Mouse (Mus musculus) gastrocnemius, postnatal 36 days (tissue): ENCODE measurements around the gene Plaur. TPM values are rescaled to one million over a fixed set of nuclear protein-coding genes. Genes with fewer than 3 reads are reported as not detected.
"Not testable (repeated sequence)": the region's sequence is repeated elsewhere in the genome, so short reads cannot be mapped to it uniquely, and the experiment has no call there.

Source experiments
- DNase-seq, 2 experiments: peaks; one replicate each; pipeline ENCODE4 v3.0.0; 2022
- intact Hi-C: fragments of 180-260 bp; cut with DNase I; formaldehyde crosslinking; loops from one replicate; pipeline ENCODE4 v1.15.1; 2025
- total RNA-seq, 2 experiments: library from RNA; stranded (reverse); gene quantifications; 2 replicates each; pipeline ENCODE4 v1.2.3; 2021

The Plaur gene
- total RNA-seq, 2 experiments from 2014 or later, result 0.61 to 0.64 TPM

DNA sequence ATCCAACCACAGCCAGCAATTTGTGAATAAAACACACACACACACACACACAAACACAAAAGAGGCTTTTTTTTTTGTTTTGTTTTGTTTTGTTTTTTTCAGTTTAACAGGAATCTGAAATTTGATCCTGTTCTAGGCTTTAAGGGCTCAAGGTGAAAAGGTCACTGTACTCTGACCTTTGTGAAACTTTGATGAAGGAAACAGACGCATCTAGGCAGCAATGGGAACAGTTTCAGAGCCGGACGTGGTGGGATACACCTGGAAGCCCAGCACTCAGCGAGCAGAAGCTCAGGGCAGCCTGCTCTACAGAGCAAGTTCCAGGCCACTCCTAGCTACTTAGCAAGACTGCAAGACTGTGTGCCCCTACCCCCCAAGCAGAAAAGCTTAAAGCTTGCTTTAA, 42.6 kb downstream of the Plaur start:
- intact Hi-C loops, result loop anchor here (10.0 kb wide), 1 partner anchor 380 kb away; the partner anchor contains the start of gene Rps19
- no peak for DNase-seq

DNA sequence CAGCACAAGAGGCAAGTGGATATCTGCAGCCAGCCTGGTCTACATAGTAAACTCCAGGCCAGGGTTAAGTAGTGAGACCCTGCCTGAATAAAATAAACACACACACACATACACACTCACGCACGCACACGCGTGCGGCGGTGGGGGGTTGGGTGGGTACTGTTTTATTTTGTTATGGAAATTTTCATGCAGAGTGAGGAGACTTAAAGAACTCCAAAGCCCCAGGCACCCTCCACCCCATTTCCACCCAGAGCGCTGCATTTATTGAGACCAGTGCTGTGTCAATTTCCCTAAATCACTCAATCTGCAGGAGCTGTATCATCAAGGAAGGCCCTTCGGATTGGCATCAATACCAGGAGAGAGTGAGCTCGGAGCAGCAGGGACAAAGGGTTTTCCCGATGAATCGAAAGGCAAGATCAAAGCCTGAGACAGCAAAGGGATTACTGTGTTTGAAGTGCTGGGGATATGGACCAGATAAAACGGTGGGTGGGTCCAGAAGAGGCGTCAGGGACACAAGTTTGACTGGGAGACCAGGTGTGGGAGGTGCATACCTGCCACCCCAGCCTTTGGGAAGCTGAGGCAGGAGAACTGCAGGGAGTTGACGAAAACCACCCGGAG, 43.3 kb downstream of the Plaur start:
- no peak for DNase-seq
- intact Hi-C loops, result loop anchor here (10.0 kb wide), 1 partner anchor 379 kb away; the partner anchor contains the start of gene Rps19

GRCm38 (mm10) chr7:24506065-24506459, 43.8 kb downstream of the Plaur start:
- intact Hi-C loops, result loop anchor here (10.0 kb wide), 1 partner anchor 379 kb away; the partner anchor contains the start of gene Rps19
- no peak for DNase-seq

GRCm38 (mm10) chr7:24506476-24506837, 44.2 kb downstream of the Plaur start:
- intact Hi-C loops, result loop anchor here (10.0 kb wide), 1 partner anchor 378 kb away; the partner anchor contains the start of gene Rps19
- peak; percentile 29 to 42 for DNase-seq

GRCm38 (mm10) chr7:24506838-24507725, 44.8 kb downstream of the Plaur start, which contains the start of gene Zfp428:
Gene Zfp428 (plus strand): TSS chr7:24507006.
- intact Hi-C loops, result loop anchor here (10.0 kb wide), 1 partner anchor 378 kb away; the partner anchor contains the start of gene Rps19
- DNase-seq, result peak; percentile 83 to 87

DNA sequence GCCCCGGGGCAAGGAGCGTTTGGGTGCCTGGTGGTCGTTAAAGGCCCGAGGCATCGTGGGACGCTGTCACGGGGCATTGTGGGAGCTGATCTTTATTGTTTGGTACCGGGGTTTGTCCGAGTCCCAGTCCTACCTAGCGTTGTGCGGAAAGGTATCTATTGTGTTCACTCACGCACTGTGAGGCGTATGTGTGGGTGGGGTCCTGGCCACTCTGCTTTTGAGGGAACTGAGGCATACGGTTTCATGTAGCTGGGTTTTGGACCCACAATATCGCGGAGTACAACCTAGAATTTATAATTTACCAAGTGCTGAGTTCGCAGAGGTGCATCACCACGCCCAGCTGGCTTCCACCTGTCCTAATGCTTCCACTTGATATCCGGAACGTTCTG, 45.4 kb downstream of the Plaur start:
- DNase-seq, result peak in 1 of 2 experiments; percentile 27
- intact Hi-C loops, result loop anchor here (10.0 kb wide), 1 partner anchor 377 kb away; the partner anchor contains the start of gene Rps19

DNA sequence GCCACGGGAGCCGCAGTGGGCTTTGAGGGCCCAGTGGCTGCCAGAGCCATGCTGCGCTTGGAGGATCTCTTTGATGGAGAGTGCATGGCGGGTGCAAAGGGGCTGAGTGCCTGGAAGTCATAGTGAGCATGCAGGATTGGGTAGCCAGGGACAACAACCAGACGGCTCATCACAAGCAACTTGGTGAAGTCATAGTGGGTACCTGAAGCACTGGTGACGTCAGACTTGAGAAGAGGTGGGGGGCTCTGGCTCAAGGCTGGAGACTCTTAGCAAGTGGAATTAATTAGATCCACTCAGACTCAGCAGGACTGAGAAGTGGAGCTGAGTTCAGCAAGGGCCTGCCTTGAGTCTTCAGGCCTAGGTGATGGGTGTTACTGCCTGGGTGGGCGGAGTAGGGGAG, 50.1 kb downstream of the Plaur start, which contains the start of gene AC161166.1:
TSS of gene AC161166.1 (minus strand) at position 101 of the 400 bp plus-strand sequence.
- no peak for DNase-seq
- intact Hi-C loops, result no loop called here

GRCm38 (mm10) chr7:24516319-24516718, 54.0 kb downstream of the Plaur start:
- intact Hi-C loops, result not testable (repeated sequence)

GRCm38 (mm10) chr7:24517077-24517476, 54.8 kb downstream of the Plaur start:
- DNase-seq, result no peak
- intact Hi-C loops, result no loop called here

More at GRCm38 (mm10) chr7:24516319-24516718, 54.0 kb downstream of the Plaur start:
- not testable (repeated sequence) for DNase-seq

GRCm38 (mm10) chr7:24517654-24518053, 55.4 kb downstream of the Plaur start:
- DNase-seq, result no peak
- intact Hi-C loops, result no loop called here

- no peak for DNase-seq
- intact Hi-C loops, result no loop called here
Observed at GRCm38 (mm10) chr7:24519130-24519529, 56.8 kb downstream of the Plaur start.

DNA sequence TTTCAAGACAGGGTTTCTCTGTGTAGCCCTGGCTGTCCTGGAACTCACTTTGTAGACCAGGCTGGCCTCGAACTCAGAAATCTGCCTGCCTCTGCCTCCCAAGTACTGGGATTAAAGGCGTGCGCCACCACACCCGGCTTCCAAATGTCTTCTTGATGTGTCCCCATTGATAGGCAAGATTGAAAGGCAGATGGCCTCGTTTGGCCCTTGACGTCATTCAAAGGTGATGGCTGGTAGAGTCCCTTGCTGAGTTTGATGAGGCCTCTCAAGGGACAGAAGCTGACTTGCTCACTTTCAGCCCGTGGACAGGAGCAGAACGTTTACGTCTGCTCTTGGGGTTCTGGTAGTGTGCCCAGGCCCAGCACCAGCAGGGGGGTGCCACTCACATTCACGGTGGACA, 57.8 kb downstream of the Plaur start:
- intact Hi-C loops, DNase-seq: not testable (repeated sequence)

GRCm38 (mm10) chr7:24522805-24523204, 60.5 kb downstream of the Plaur start:
- intact Hi-C loops, result no loop called here
- DNase-seq, result no peak

- intact Hi-C loops, result no loop called here
- no peak for DNase-seq
Observed at GRCm38 (mm10) chr7:24523723-24524122, 61.4 kb downstream of the Plaur start.

DNA sequence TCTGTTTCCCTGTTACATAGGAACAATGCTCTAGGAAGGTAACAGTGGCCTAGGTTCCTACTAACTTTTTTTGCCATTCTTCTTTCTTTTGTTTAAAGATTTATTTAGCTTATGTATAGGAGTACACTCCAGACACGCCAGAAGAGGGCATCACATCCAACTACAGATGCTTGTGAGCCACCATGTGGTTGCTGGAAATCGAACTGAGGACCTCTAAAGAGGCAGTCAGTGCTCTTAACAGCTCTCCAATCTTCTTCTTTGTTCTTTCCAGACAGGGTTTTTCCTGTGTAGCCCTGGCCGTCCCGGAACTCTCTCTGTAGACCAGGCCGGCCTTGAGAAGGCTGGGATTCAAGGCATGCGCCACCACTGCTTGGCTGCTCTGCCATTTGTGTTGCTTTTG, 62.7 kb downstream of the Plaur start:
- no peak for DNase-seq
- intact Hi-C loops, result no loop called here

Other genes starting within 250 kb of the Plaur start
- gene Zfp109, start 224.9 kb upstream of the Plaur start, total RNA-seq, result 1 to 10 TPM; 1.9 to 2.5 TPM
- gene Zfp108, start 207.7 kb upstream of the Plaur start, total RNA-seq, result 1 to 10 TPM; 1.2 to 1.9 TPM
- gene Zfp93, start 192.1 kb upstream of the Plaur start, total RNA-seq, result 1 to 10 TPM; 3.6 to 3.8 TPM
- gene Zfp61, start 161.3 kb upstream of the Plaur start, total RNA-seq, result 1 to 10 TPM; 2.5 to 2.7 TPM
- gene Zfp94, start 145.8 kb upstream of the Plaur start, total RNA-seq, result 1 to 10 TPM; 1.5 to 1.9 TPM
- not detected for gene Tescl, start 128.5 kb upstream of the Plaur start, total RNA-seq
- not detected for gene Lypd5, start 113.3 kb upstream of the Plaur start, total RNA-seq
- gene Kcnn4, start 92.2 kb upstream of the Plaur start, total RNA-seq, result 1 to 10 TPM in 1 of 2 experiments, under 1 TPM in 1; 0.42 to 1.2 TPM
- gene Smg9, start 62.9 kb upstream of the Plaur start, total RNA-seq, result 10 to 100 TPM in 1 of 2 experiments, 1 to 10 TPM in 1; 9.8 to 11.5 TPM
- not detected for gene Irgc1, start 10.2 kb upstream of the Plaur start, total RNA-seq
- gene Cadm4, start 19.5 kb downstream of the Plaur start, total RNA-seq, result 1 to 10 TPM; 2.7 to 4.6 TPM
- gene Zfp428, start 44.5 kb downstream of the Plaur start, total RNA-seq, result 1 to 10 TPM; 4.3 to 5.9 TPM
- not detected for gene AC161166.1, start 50.0 kb downstream of the Plaur start, total RNA-seq
- 10 to 100 TPM; 10.7 to 10.9 TPM for gene Irgq, start 68.2 kb downstream of the Plaur start, total RNA-seq
- gene Pinlyp, start 83.6 kb downstream of the Plaur start, total RNA-seq, result not detected
- 10 to 100 TPM; 17.1 to 21.4 TPM for gene Xrcc1, start 83.8 kb downstream of the Plaur start, total RNA-seq
- gene Ethe1, start 125.1 kb downstream of the Plaur start, total RNA-seq, result 10 to 100 TPM; 23.0 to 24.2 TPM
- under 1 TPM in 1 of 2 experiments, not detected in 1; 0.18 TPM for gene Zfp575, start 125.2 kb downstream of the Plaur start, total RNA-seq
- under 1 TPM; 0.30 to 0.66 TPM for gene Phldb3, start 148.3 kb downstream of the Plaur start, total RNA-seq
- not detected for gene Lypd3, start 174.1 kb downstream of the Plaur start, total RNA-seq
- not detected for gene Tex101, start 214.2 kb downstream of the Plaur start, total RNA-seq
- not detected for gene BC049730, start 246.8 kb downstream of the Plaur start, total RNA-seq